Mouse (Mus musculus): ENCODE results near the gene Sdr42e1. TPM values are rescaled to one million over a fixed set of nuclear protein-coding genes. Genes with fewer than 3 reads are reported as not detected.

Gene Sdr42e1
- polyA plus RNA-seq, 1 experiment from 2014 or later = 3.5 TPM

DNA sequence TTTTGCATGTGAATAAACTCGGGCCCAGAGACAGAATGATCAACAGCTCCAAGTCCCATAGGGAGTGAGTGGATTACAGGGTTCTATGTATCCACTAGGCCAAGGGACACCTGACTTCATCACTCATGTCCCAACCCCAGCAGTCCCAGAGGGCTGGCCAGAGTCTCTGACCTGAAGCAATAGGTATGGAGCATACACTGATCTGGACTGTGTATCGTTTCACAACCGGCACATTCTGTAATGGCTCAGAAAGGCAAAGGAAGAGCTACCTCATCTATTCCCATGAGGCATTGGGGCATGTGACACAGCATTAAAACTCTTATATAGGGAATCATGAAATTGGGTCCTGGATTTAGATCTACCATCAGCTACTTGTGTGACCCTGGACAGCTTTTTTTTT lies 931 bp downstream of the Sdr42e1 start:
- DNase-seq (ENCODE audit: low spot score) (no peak), ATAC-seq (replicated peaks; ENCODE audit: low FRiP score, low read depth) (no peak)
- Histone ChIP-seq H3K27ac (no peak overlapping the region), H3K9me3 (replicated peaks; ENCODE audit: low read length) (no peaks in the 10 kb centered on the region), H3K36me3 (ENCODE audit: insufficient read depth, low read length) (no peaks in the 10 kb centered on the region), H3K9ac (ENCODE audit: low read depth, low read length) (no peak overlapping the region), H3K4me2 (ENCODE audit: low read length) (0 out of 2 replicates have a peak overlapping the region, but pooled peaks have one; percentile 94), H3K4me1 (replicated peaks; ENCODE audit: insufficient read depth, low read length) (no peaks in the 10 kb centered on the region), H3K27me3 (ENCODE audit: insufficient read depth, low read length) (no peaks in the 10 kb centered on the region), H3K4me3 (replicated peaks; ENCODE audit: low read depth, low read length) (no peak overlapping the region)
- no peak for TF ChIP-seq CTCF (IDR thresholded peaks at IDR 0.05; ENCODE audit: low read depth)
- WGBS = 86% methylated on average over 3 of the region's 3 CpGs

DNA sequence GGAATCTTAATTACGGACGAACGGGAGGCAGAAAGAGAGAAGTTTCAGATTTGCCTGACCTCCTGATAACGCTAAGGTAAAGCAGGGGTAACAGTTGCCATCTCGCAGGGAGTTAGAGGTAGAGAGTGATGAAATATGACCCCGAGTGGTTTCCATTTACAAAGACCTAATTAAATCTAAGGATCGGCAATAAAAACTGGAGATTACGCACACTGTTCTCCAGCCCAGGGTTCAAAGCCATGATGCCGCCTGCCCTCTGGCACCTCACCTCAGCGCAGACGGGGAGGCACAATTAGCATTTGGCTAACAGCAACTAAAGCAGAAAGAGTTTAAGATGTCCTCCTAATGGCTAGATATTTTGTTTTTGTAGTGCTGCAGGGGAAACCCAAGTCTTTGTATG lies 3.0 kb downstream of the Sdr42e1 start:
- no peak overlapping the region for H3K27ac ChIP-seq
- DNase-seq (ENCODE audit: low spot score) = peak; percentile 30
- H3K4me1 ChIP-seq (replicated peaks; ENCODE audit: insufficient read depth, low read length) = no peaks in the 10 kb centered on the region
- no peak for ATAC-seq (replicated peaks; ENCODE audit: low FRiP score, low read depth)
- H3K4me3 ChIP-seq (replicated peaks; ENCODE audit: low read depth, low read length) = no peak overlapping the region
- no peaks in the 10 kb centered on the region for H3K36me3 ChIP-seq (ENCODE audit: insufficient read depth, low read length)
- whole genome bisulfite sequencing = 2% methylated on average over 11 of the region's 11 CpGs
- no peaks in the 10 kb centered on the region for H3K27me3 ChIP-seq (ENCODE audit: insufficient read depth, low read length)
- peak overlapping the region; percentile 24; the same call in 1 of the 2 replicates for H3K4me2 ChIP-seq (ENCODE audit: low read length)
- TF ChIP-seq CTCF (IDR thresholded peaks at IDR 0.05; ENCODE audit: low read depth) = no peak
- no peak overlapping the region for H3K9ac ChIP-seq (ENCODE audit: low read depth, low read length)
- no peaks in the 10 kb centered on the region for H3K9me3 ChIP-seq (replicated peaks; ENCODE audit: low read length)

DNA sequence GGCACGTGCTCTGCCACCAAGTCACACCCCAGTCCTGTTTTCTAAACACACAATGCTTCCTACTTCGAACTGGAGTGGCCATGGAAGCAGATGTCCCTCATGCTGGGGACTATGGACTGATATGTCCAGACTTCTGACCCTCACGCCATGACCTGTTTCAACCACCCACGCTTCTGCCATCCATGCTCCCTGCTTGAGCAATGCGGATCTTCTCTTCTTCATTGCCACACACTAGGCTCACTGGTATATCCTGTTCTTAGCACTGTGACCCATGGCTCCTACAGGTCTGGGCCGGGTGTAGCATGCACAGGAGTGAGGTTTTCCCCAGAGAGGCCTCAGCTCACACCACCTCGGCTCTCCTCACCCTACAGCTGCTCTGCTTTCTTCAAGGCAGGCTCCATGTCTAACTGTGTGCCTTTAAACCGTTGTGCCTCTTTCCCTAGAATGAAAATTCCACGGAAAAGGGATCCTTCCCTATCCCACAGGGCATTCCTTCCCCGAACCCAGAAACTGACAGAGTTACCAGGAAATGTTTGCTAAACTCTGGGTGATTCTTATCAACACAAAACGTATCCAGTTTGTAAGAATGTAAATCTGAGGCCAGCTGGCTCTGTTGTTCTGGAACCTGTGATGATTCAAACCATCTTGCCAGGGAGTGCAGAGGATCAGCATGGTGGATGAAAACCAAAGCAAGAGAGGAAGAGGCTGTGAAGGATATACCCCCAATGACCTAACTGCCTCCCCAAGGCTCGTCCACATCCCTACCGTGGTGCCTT lies 6.0 kb downstream of the Sdr42e1 start:
- no peak for TF ChIP-seq CTCF (IDR thresholded peaks at IDR 0.05; ENCODE audit: low read depth)
- Histone ChIP-seq H3K9me3 (replicated peaks; ENCODE audit: low read length) (no peaks in the 10 kb centered on the region), H3K4me1 (replicated peaks; ENCODE audit: insufficient read depth, low read length) (no peaks in the 10 kb centered on the region), H3K4me3 (replicated peaks; ENCODE audit: low read depth, low read length) (no peak overlapping the region), H3K9ac (ENCODE audit: low read depth, low read length) (no peak overlapping the region), H3K27ac (no peak overlapping the region; the same call in 1 of the 2 replicates), H3K4me2 (ENCODE audit: low read length) (no peak overlapping the region), H3K36me3 (ENCODE audit: insufficient read depth, low read length) (no peaks in the 10 kb centered on the region), H3K27me3 (ENCODE audit: insufficient read depth, low read length) (no peaks in the 10 kb centered on the region)
- DNase-seq (ENCODE audit: low spot score) (no peak), ATAC-seq (replicated peaks; ENCODE audit: low FRiP score, low read depth) (no peak)
- WGBS = 74% methylated on average over 13 of the region's 13 CpGs

- peak; percentile 78 for DNase-seq (ENCODE audit: low spot score)
- Histone ChIP-seq H3K36me3 (ENCODE audit: insufficient read depth, low read length) (no peaks in the 10 kb centered on the region), H3K27me3 (ENCODE audit: insufficient read depth, low read length) (no peaks in the 10 kb centered on the region), H3K4me1 (replicated peaks; ENCODE audit: insufficient read depth, low read length) (no peaks in the 10 kb centered on the region), H3K9ac (ENCODE audit: low read depth, low read length) (no peak overlapping the region), H3K9me3 (replicated peaks; ENCODE audit: low read length) (no peaks in the 10 kb centered on the region), H3K4me3 (replicated peaks; ENCODE audit: low read depth, low read length) (no peak overlapping the region), H3K4me2 (ENCODE audit: low read length) (no peak overlapping the region), H3K27ac (no peak overlapping the region)
- WGBS = 27% methylated on average over 11 of the region's 11 CpGs
- TF ChIP-seq CTCF (IDR thresholded peaks at IDR 0.05; ENCODE audit: low read depth) = no peak
- no peak; the same call in 1 of the 2 replicates for ATAC-seq (replicated peaks; ENCODE audit: low FRiP score, low read depth)
Observed at GRCm38 (mm10) chr8:117660358-117661031, 13.0 kb downstream of the Sdr42e1 start.

DNA sequence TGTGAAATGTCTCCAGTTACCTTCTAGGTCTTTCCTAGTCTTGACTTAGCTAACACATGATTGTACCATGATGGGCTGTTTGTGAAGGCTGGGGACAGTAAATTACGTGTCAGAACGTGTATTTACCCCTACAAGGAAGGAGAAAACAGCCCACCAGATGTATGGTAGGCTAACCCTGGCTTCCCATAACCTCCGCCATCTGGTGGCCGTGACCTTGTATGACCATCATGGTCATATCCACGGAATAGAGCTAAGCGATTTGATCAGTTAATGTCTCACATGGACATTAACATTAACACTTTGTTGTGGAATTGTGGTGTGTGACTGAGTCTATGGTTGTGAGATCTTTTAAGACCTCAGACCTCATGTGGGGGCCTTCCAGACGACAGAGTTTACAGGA lies 14.5 kb downstream of the Sdr42e1 start:
- TF ChIP-seq CTCF (IDR thresholded peaks at IDR 0.05; ENCODE audit: low read depth) = peak; percentile 41; the same call in 1 of the 2 replicates
- DNase-seq (ENCODE audit: low spot score) = no peak
- WGBS = 70% methylated on average over 7 of the region's 7 CpGs

GRCm38 (mm10) chr8:117652318-117652717 lies 21.2 kb downstream of the Sdr42e1 start:
- Histone ChIP-seq H3K27me3 (ENCODE audit: insufficient read depth, low read length) (no peaks in the 10 kb centered on the region), H3K9ac (ENCODE audit: low read depth, low read length) (no peak overlapping the region), H3K9me3 (replicated peaks; ENCODE audit: low read length) (no peaks in the 10 kb centered on the region), H3K4me2 (ENCODE audit: low read length) (no peak overlapping the region), H3K27ac (no peak overlapping the region), H3K36me3 (ENCODE audit: insufficient read depth, low read length) (no peaks in the 10 kb centered on the region), H3K4me1 (replicated peaks; ENCODE audit: insufficient read depth, low read length) (no peaks in the 10 kb centered on the region), H3K4me3 (replicated peaks; ENCODE audit: low read depth, low read length) (no peak overlapping the region)
- TF ChIP-seq CTCF (IDR thresholded peaks at IDR 0.05; ENCODE audit: low read depth) = no peak
- ATAC-seq (replicated peaks; ENCODE audit: low FRiP score, low read depth) (no peak), DNase-seq (ENCODE audit: low spot score) (no peak)
- WGBS = 100% methylated on average over 1 of the region's 1 CpGs

More for the DNA sequence above, 14.5 kb downstream of the Sdr42e1 start:
- H3K27ac ChIP-seq = no peak overlapping the region
- H3K4me1 ChIP-seq (replicated peaks; ENCODE audit: insufficient read depth, low read length) = no peaks in the 10 kb centered on the region
- no peak overlapping the region for H3K4me2 ChIP-seq (ENCODE audit: low read length)
- no peak overlapping the region for H3K4me3 ChIP-seq (replicated peaks; ENCODE audit: low read depth, low read length)
- H3K9me3 ChIP-seq (replicated peaks; ENCODE audit: low read length) = no peaks in the 10 kb centered on the region
- H3K27me3 ChIP-seq (ENCODE audit: insufficient read depth, low read length) = no peaks in the 10 kb centered on the region
- no peak overlapping the region for H3K9ac ChIP-seq (ENCODE audit: low read depth, low read length)
- no peak for ATAC-seq (replicated peaks; ENCODE audit: low FRiP score, low read depth)
- H3K36me3 ChIP-seq (ENCODE audit: insufficient read depth, low read length) = no peaks in the 10 kb centered on the region
